Mouse (Mus musculus) kidney, embryonic 15.5 days (tissue): ENCODE results near the gene Fem1b. TPM values are rescaled to one million over a fixed set of nuclear protein-coding genes. Genes with fewer than 3 reads are reported as not detected.
"Not testable (repeated sequence)": the region's sequence is repeated elsewhere in the genome, so short reads cannot be mapped to it uniquely, and the experiment has no call there.

Experiments
- ATAC-seq: fragments of 200-750 bp; cut with Nextera tagmentation; replicated peaks from 2 replicates; pipeline ENCODE4 v1.8.0; 2017; ENCODE audit warnings: moderate TSS enrichment; ENCODE audit not compliant: low FRiP score
- H3K27ac ChIP-seq: fragments of 300-500 bp; sonication (generic); 2 replicates; pipeline ENCODE4 v1.5.1; 2015; ENCODE audit warnings: mild to moderate bottlenecking, inconsistent platforms
- H3K27me3 ChIP-seq: fragments of 300-500 bp; sonication (generic); 2 replicates; pipeline ENCODE4 v1.6.1; 2015; ENCODE audit warnings: inconsistent platforms
- H3K36me3 ChIP-seq: fragments of 300-500 bp; sonication (generic); 2 replicates; pipeline ENCODE4 v1.6.1; 2015; ENCODE audit warnings: inconsistent platforms
- H3K4me1 ChIP-seq: fragments of 300-500 bp; sonication (generic); 2 replicates; pipeline ENCODE4 v1.6.1; 2015; ENCODE audit warnings: inconsistent platforms
- H3K4me2 ChIP-seq: fragments of 300-500 bp; sonication (generic); 2 replicates; pipeline ENCODE4 v1.6.1; 2015; ENCODE audit warnings: moderate library complexity, mild to moderate bottlenecking, inconsistent platforms
- H3K4me3 ChIP-seq: fragments of 300-500 bp; sonication (generic); replicated peaks from 2 replicates; pipeline ENCODE4 v1.5.1; 2015; ENCODE audit warnings: mild to moderate bottlenecking, inconsistent platforms
- H3K9ac ChIP-seq: fragments of 300-500 bp; sonication (generic); 2 replicates; pipeline ENCODE4 v1.6.1; 2015; ENCODE audit warnings: mild to moderate bottlenecking, inconsistent platforms
- H3K9me3 ChIP-seq: fragments of 300-500 bp; sonication (generic); replicated peaks from 2 replicates; pipeline ENCODE4 v1.6.1; 2016; ENCODE audit warnings: inconsistent platforms
- WGBS: fragments of 180-500 bp; shearing (Covaris S2); methylation state at CpG from one replicate; pipeline ENCODE4 v1.1.7; 2015; ENCODE audit warnings: mixed read lengths; 5-methylcytosine and 5-hydroxymethylcytosine counted together
- polyA plus RNA-seq: library from polyadenylated mRNA; unstranded; fragments of >200 nt; fragmentation: Nextera tagmentation; extraction: Ambion mirVana; gene quantifications from 2 replicates; pipeline ENCODE4 v1.2.1, GENCODE M21; 2015

The Fem1b gene
- polyA plus RNA-seq, 1 experiment from 2014 or later = 23.2 TPM

- 93% methylated on average over 2 of the region's 2 CpGs for WGBS
These were observed 12.5 kb downstream of the Fem1b start for GRCm38 (mm10) chr9:62799218-62799617.

GRCm38 (mm10) chr9:62789856-62790255 lies 21.9 kb downstream of the Fem1b start:
- no peaks in the 10 kb centered on the region for H3K27me3 ChIP-seq
- no peak overlapping the region for H3K27ac ChIP-seq
- no peak overlapping the region for H3K9ac ChIP-seq
- peaks cover 31% of the 10 kb centered on the region for H3K36me3 ChIP-seq
- no peak for ATAC-seq
- no peak overlapping the region for H3K4me3 ChIP-seq
- H3K4me2 ChIP-seq = no peak overlapping the region
- WGBS = 87% methylated on average over 12 of the region's 12 CpGs
- H3K9me3 ChIP-seq = no peaks in the 10 kb centered on the region
- no peaks in the 10 kb centered on the region for H3K4me1 ChIP-seq

More at GRCm38 (mm10) chr9:62799218-62799617, 12.5 kb downstream of the Fem1b start:
- not testable (repeated sequence) for ATAC-seq, H3K9ac ChIP-seq, H3K27ac ChIP-seq, H3K4me3 ChIP-seq, H3K4me1 ChIP-seq, H3K4me2 ChIP-seq, H3K27me3 ChIP-seq, H3K9me3 ChIP-seq
- H3K36me3 ChIP-seq = peaks cover 53% of the 10 kb centered on the region

- Histone ChIP-seq H3K4me1 (peaks cover 22% of the 10 kb centered on the region), H3K27me3 (no peaks in the 10 kb centered on the region), H3K36me3 (peaks cover 8% of the 10 kb centered on the region; the same call in 1 of the 2 replicates), H3K4me2 (no peak overlapping the region), H3K27ac (no peak overlapping the region), H3K9me3 (no peaks in the 10 kb centered on the region), H3K9ac (no peak overlapping the region), H3K4me3 (no peak overlapping the region)
- WGBS = 81% methylated on average over 5 of the region's 5 CpGs
- ATAC-seq = no peak
These were observed 25.0 kb downstream of the Fem1b start for GRCm38 (mm10) chr9:62786721-62787120.

GRCm38 (mm10) chr9:62784233-62784632 lies 27.5 kb downstream of the Fem1b start:
- H3K9ac ChIP-seq = no peak overlapping the region
- H3K36me3 ChIP-seq = no peaks in the 10 kb centered on the region
- H3K27ac ChIP-seq = no peak overlapping the region
- H3K9me3 ChIP-seq = no peaks in the 10 kb centered on the region
- H3K4me1 ChIP-seq = peaks cover 26% of the 10 kb centered on the region
- whole genome bisulfite sequencing = 88% methylated on average over 2 of the region's 2 CpGs
- no peak overlapping the region for H3K4me2 ChIP-seq
- ATAC-seq = no peak
- H3K27me3 ChIP-seq = no peaks in the 10 kb centered on the region
- H3K4me3 ChIP-seq = no peak overlapping the region

GRCm38 (mm10) chr9:62782976-62783781 lies 28.6 kb downstream of the Fem1b start:
- ATAC-seq = peak; percentile 23; the same call in 1 of the 2 replicates
- H3K4me2 ChIP-seq = no peak overlapping the region
- H3K4me3 ChIP-seq = no peak overlapping the region
- H3K36me3 ChIP-seq = no peaks in the 10 kb centered on the region
- no peaks in the 10 kb centered on the region for H3K27me3 ChIP-seq
- H3K9me3 ChIP-seq = no peaks in the 10 kb centered on the region
- H3K9ac ChIP-seq = no peak overlapping the region
- peaks cover 26% of the 10 kb centered on the region for H3K4me1 ChIP-seq
- no peak overlapping the region for H3K27ac ChIP-seq
- 35% methylated on average over 16 of the region's 16 CpGs for WGBS

GRCm38 (mm10) chr9:62781965-62782364 lies 29.8 kb downstream of the Fem1b start:
- 44% methylated on average over 3 of the region's 3 CpGs for WGBS
- 0 out of 2 replicates have a peak overlapping the region, but pooled peaks have one; percentile 56 for H3K27ac ChIP-seq
- H3K4me3 ChIP-seq = no peak overlapping the region
- H3K4me1 ChIP-seq = peaks cover 26% of the 10 kb centered on the region
- no peaks in the 10 kb centered on the region for H3K9me3 ChIP-seq
- ATAC-seq = 0 out of 2 replicates have a peak, but pooled peaks have one; percentile 55
- H3K36me3 ChIP-seq = no peaks in the 10 kb centered on the region
- H3K27me3 ChIP-seq = no peaks in the 10 kb centered on the region
- H3K4me2 ChIP-seq = no peak overlapping the region
- no peak overlapping the region for H3K9ac ChIP-seq

GRCm38 (mm10) chr9:62778721-62779120 lies 33.0 kb downstream of the Fem1b start:
- Histone ChIP-seq H3K4me1 (peaks cover 23% of the 10 kb centered on the region), H3K27me3 (no peaks in the 10 kb centered on the region), H3K36me3 (no peaks in the 10 kb centered on the region), H3K27ac (no peak overlapping the region), H3K4me3 (no peak overlapping the region), H3K4me2 (no peak overlapping the region), H3K9ac (no peak overlapping the region), H3K9me3 (no peaks in the 10 kb centered on the region)
- no peak for ATAC-seq
- 67% methylated on average over 9 of the region's 9 CpGs for WGBS

- no peak overlapping the region for H3K9ac ChIP-seq
- H3K36me3 ChIP-seq = no peaks in the 10 kb centered on the region
- WGBS = 4% methylated on average over 5 of the region's 5 CpGs
- H3K4me1 ChIP-seq = peaks cover 11% of the 10 kb centered on the region
- no peaks in the 10 kb centered on the region for H3K27me3 ChIP-seq
- H3K27ac ChIP-seq = no peak overlapping the region
- peak; percentile 54 for ATAC-seq
- H3K4me2 ChIP-seq = no peak overlapping the region
- no peak overlapping the region for H3K4me3 ChIP-seq
- H3K9me3 ChIP-seq = no peaks in the 10 kb centered on the region
These were observed 34.3 kb downstream of the Fem1b start for GRCm38 (mm10) chr9:62777461-62777860.

GRCm38 (mm10) chr9:62775464-62775863 lies 36.3 kb downstream of the Fem1b start:
- no peak overlapping the region for H3K9ac ChIP-seq
- no peak for ATAC-seq
- WGBS = 33% methylated on average over 4 of the region's 4 CpGs

GRCm38 (mm10) chr9:62772746-62773145 lies 39.0 kb downstream of the Fem1b start:
- no peaks in the 10 kb centered on the region for H3K9me3 ChIP-seq
- H3K27ac ChIP-seq = no peak overlapping the region
- H3K9ac ChIP-seq = no peak overlapping the region
- H3K36me3 ChIP-seq = no peaks in the 10 kb centered on the region
- no peak for ATAC-seq
- WGBS = 74% methylated on average over 8 of the region's 8 CpGs
- no peaks in the 10 kb centered on the region for H3K4me1 ChIP-seq
- no peaks in the 10 kb centered on the region for H3K27me3 ChIP-seq
- no peak overlapping the region for H3K4me3 ChIP-seq
- no peak overlapping the region for H3K4me2 ChIP-seq

More at GRCm38 (mm10) chr9:62775464-62775863, 36.3 kb downstream of the Fem1b start:
- no peaks in the 10 kb centered on the region for H3K27me3 ChIP-seq
- H3K9me3 ChIP-seq = no peaks in the 10 kb centered on the region
- no peaks in the 10 kb centered on the region for H3K4me1 ChIP-seq
- no peak overlapping the region for H3K4me2 ChIP-seq
- no peak overlapping the region for H3K4me3 ChIP-seq
- no peaks in the 10 kb centered on the region for H3K36me3 ChIP-seq
- H3K27ac ChIP-seq = no peak overlapping the region

GRCm38 (mm10) chr9:62768361-62768760 lies 43.4 kb downstream of the Fem1b start:
- no peak overlapping the region for H3K9ac ChIP-seq
- no peaks in the 10 kb centered on the region for H3K36me3 ChIP-seq
- 74% methylated on average over 5 of the region's 5 CpGs for WGBS
- H3K27ac ChIP-seq = no peak overlapping the region
- peaks cover 10% of the 10 kb centered on the region; the same call in 1 of the 2 replicates for H3K4me1 ChIP-seq
- no peak overlapping the region for H3K4me3 ChIP-seq
- H3K27me3 ChIP-seq = no peaks in the 10 kb centered on the region
- H3K4me2 ChIP-seq = no peak overlapping the region
- H3K9me3 ChIP-seq = no peaks in the 10 kb centered on the region
- ATAC-seq = no peak

GRCm38 (mm10) chr9:62767464-62767863 lies 44.3 kb downstream of the Fem1b start:
- Histone ChIP-seq H3K9ac (no peak overlapping the region), H3K4me2 (no peak overlapping the region), H3K27ac (no peak overlapping the region), H3K27me3 (no peaks in the 10 kb centered on the region), H3K36me3 (no peaks in the 10 kb centered on the region), H3K4me1 (peaks cover 12% of the 10 kb centered on the region; the same call in 1 of the 2 replicates), H3K9me3 (no peaks in the 10 kb centered on the region), H3K4me3 (no peak overlapping the region)
- WGBS = 59% methylated on average over 17 of the region's 17 CpGs
- ATAC-seq = no peak
